Mouse (Mus musculus): Measurements from ENCODE around the gene Zdhhc14.

- no peak for TF ChIP-seq GATA1 (IDR thresholded peaks at IDR 0.05; ENCODE audit: low read length)
- TF ChIP-seq TAL1 (IDR thresholded peaks at IDR 0.05; ENCODE audit: low read length) = no peak
Observed at GRCm38 (mm10) chr17:5544065-5544464, 51.7 kb downstream of the Zdhhc14 start.
